Comparison of ENCODE assay signal across 8 mouse cellular contexts in genomic region chrX:152001737-152002710, GRCm38 (mm10). TPM values are rescaled to one million over a fixed set of nuclear protein-coding genes. Genes with fewer than 3 reads are reported as not detected.
A peak's percentile ranks its signal among the peaks of the same experiment; 100 is the strongest.
DNase-seq lines count a peak whose midpoint lies in the region; ATAC-seq and TF ChIP-seq lines count a peak whose summit lies in the region.

Gene Hsd17b10 (plus strand): TSS chrX:152001845.

- peak; percentile 97 for ATAC-seq in hindbrain, postnatal 0 days

- no peaks in the 10 kb centered on the region for H3K27me3 ChIP-seq in hindbrain, postnatal 0 days (ENCODE audit: insufficient read depth, low read length)
- peaks cover 35% of the 10 kb centered on the region for H3K27me3 ChIP-seq in megakaryocyte, embryonic 14.5 days (replicated peaks)

- no peaks in the 10 kb centered on the region for H3K9me3 ChIP-seq in hindbrain, postnatal 0 days (ENCODE audit: low read length)
- no peaks in the 10 kb centered on the region for H3K9me3 ChIP-seq in megakaryocyte, embryonic 14.5 days

- 27% methylated on average over 38 of the region's 41 CpGs for WGBS in hindbrain, postnatal 0 days

- peak within 1 kb of the TSS; percentile 30; the same call in 1 of the 2 replicates for H3K9ac ChIP-seq in hindbrain, postnatal 0 days (replicated peaks; ENCODE audit: low read length)

- no peaks in the 10 kb centered on the region for H3K4me1 ChIP-seq in hindbrain, postnatal 0 days (ENCODE audit: insufficient read depth, low read length)
- H3K4me1 ChIP-seq in megakaryocyte, embryonic 14.5 days = peaks cover 7% of the 10 kb centered on the region; the same call in 1 of the 2 replicates

- peak within 1 kb of the TSS; percentile 75 for H3K4me3 ChIP-seq in gastrocnemius, adult 2 months
- H3K4me3 ChIP-seq in hindbrain, postnatal 0 days (ENCODE audit: low read length) = peak within 1 kb of the TSS; percentile 44
- H3K4me3 ChIP-seq in megakaryocyte, embryonic 14.5 days (replicated peaks) = peak within 1 kb of the TSS; percentile 95

- peak; percentile 23; the same call in 1 of the 2 replicates for TF ChIP-seq CTCF in gastrocnemius, adult 2 months (IDR thresholded peaks at IDR 0.05)
- peak; percentile 39 for TF ChIP-seq CTCF in hindbrain, postnatal 0 days (IDR thresholded peaks at IDR 0.05; ENCODE audit: low read depth)

- intact Hi-C loops in gastrocnemius, adult 2 months (cut with DNase I) = no loop called here

- peak within 1 kb of the TSS; percentile 63 for H3K4me2 ChIP-seq in hindbrain, postnatal 0 days (ENCODE audit: low read depth, low read length)

- H3K27ac ChIP-seq in gastrocnemius, adult 2 months = peak within 1 kb of the TSS; percentile 87
- peak within 1 kb of the TSS; percentile 36 for H3K27ac ChIP-seq in hindbrain, postnatal 0 days

- H3K36me3 ChIP-seq in hindbrain, postnatal 0 days (ENCODE audit: insufficient read depth, low read length) = no peaks in the 10 kb centered on the region
- peaks cover 37% of the 10 kb centered on the region for H3K36me3 ChIP-seq in megakaryocyte, embryonic 14.5 days (replicated peaks; ENCODE audit: low read length)

- peak; percentile 42 for DNase-seq in WW6 (ENCODE audit: low read depth, low spot score)
- DNase-seq in cerebellum, postnatal 4 days (ENCODE audit: low spot score in 2 of 2) = peak; percentile 38 to 63
- peak; percentile 92 for DNase-seq in gastrocnemius, adult 2 months
- DNase-seq in hindbrain, postnatal 0 days (ENCODE audit: low spot score) = peak; percentile 85
- DNase-seq in left cerebral cortex, adult 8-10 months (ENCODE audit: low spot score in 2 of 2) = peak; percentile 47 to 76
- DNase-seq in right cerebral cortex, postnatal 10 days (ENCODE audit: low spot score in 2 of 2) = peak; percentile 87 to 88
- DNase-seq in urinary bladder, postnatal 25 days (ENCODE audit: low spot score) = peak; percentile 60

RNA-seq across cellular contexts. Expression of gene Hsd17b10, which starts in this region (rescaled TPM):
- 100 to 1,000 TPM in 1 of 2 experiments, 10 to 100 TPM in 1; 78.0 to 122 TPM for total RNA-seq in gastrocnemius, adult 2 months (2021)
- 50.6 and 71.7 TPM in 2 replicates for total RNA-seq in hindbrain, postnatal 0 days (2014; rRNA removed)
- 106 and 112 TPM in 2 replicates for polyA plus RNA-seq in hindbrain, postnatal 0 days (2015; fragmentation: Nextera tagmentation; extraction: Ambion mirVana)
- 10 to 100 TPM; 46.1 to 51.1 (median 50.0) TPM for total RNA-seq in left cerebral cortex, adult 8-10 months (2022)
- polyA plus RNA-seq in megakaryocyte, embryonic 14.5 days (2012; ENCODE audit: insufficient read depth, low replicate concordance) = 49.6 TPM in 1 of 2 replicates, not detected in the other

Comparison
In these comparisons a context has a peak if more than half of its experiments do, and no peak if none do; other contexts are left out.
1. Peak in every context shown above with its lines: DNase-seq, ATAC-seq, H3K4me3 ChIP-seq and H3K27ac ChIP-seq.
2. DNase-seq: peak in every context shown above with its lines; median percentile 92 in gastrocnemius, adult 2 months; 88 in right cerebral cortex, postnatal 10 days; 85 in hindbrain, postnatal 0 days; 62 in left cerebral cortex, adult 8-10 months; 60 in urinary bladder, postnatal 25 days; 50 in cerebellum, postnatal 4 days; 42 in WW6.
3. H3K4me3 ChIP-seq: peak in every context shown above with its lines; median percentile 95 in megakaryocyte, embryonic 14.5 days; 75 in gastrocnemius, adult 2 months; 44 in hindbrain, postnatal 0 days.